Mouse (Mus musculus) right cerebral cortex, adult 18-20 months (tissue): Measurements from ENCODE around the gene Slc7a10.

Experiments
- DNase-seq: peaks from one replicate; pipeline ENCODE4 v3.0.0; 2022; ENCODE audit warnings: mixed read lengths

Gene Slc7a10

DNA sequence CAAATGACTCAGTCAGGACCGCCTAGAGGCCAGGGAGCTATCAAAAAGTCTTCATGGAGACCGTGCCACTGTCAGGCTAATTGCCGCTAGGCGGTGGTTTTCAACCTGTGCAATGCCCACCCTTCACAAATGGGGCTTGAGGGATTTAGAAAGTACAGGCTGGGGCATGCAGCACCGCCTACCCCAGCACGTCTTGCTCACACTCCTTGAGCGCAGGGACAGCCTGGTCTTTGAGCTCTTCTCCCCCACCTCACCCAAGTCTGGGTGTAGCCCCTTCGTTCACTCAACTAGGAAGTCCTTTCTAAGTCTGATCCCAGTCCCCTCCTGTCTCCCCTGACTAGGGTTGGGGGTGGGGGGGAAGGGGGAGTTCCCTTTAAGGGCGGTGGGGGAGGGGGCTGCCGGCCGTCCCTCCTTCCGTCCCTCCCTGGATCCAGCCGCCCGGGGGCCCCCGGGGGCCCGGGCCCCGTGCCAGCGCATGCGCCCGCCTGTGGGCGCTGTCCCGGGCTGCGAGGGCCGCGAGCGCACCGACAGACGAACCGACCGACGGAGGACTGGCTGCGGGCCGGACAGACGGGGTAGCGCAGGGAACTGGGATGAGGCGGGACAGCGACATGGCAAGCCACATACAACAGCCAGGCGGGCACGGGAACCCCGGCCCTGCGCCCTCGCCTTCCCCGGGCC lies at the start of gene Slc7a10:
Slc7a10 (plus strand) TSS at position 497 of the 681 bp plus-strand sequence.
- DNase-seq = no peak

DNA sequence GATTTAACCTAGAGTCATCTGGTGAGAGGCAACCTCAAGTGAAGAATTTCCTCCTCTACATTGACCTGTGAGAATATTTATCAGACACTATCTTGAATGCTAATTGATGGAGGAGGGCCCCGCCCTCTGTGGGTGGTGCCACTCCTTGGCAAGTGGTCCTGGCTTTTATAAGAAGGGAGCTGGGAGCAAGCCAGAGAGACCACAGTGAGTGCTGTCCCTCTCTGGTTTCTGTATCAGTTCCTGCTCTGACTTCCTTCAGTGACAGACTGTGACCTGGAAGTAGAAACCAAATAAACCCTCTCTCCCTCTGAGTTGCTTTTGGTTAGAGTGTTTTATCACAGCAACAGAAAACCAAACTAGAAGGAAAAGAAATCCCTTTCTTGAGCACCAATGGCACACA lies 48.7 kb upstream of the Slc7a10 start:
- no peak for DNase-seq

- DNase-seq = no peak
These were observed 47.7 kb upstream of the Slc7a10 start for GRCm38 (mm10) chr7:35138481-35138880.

- DNase-seq = no peak
These were observed 46.3 kb upstream of the Slc7a10 start for GRCm38 (mm10) chr7:35139880-35140279.

DNA sequence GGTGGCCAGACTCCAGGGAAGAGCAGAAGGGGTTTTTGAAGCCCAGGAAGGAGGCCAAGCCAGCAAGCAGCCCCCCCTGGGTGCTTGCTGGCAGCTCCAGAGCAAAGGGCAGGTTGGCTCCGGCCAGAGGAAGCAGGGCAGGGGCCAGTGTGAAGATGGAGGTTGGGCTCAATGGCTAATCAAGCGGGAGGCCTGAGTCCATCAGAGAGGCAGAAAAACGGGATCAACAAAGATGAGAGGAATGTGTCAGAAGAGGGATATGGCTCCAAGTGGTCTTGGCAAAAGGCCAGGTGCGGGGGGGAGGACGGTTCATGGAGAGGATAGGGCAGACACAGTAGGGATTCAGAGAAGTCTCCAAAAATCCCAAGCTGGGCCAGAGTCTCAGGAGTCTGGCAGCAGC lies 44.7 kb upstream of the Slc7a10 start:
- DNase-seq = no peak

GRCm38 (mm10) chr7:35142522-35142921 lies 43.7 kb upstream of the Slc7a10 start:
- no peak for DNase-seq

- DNase-seq = no peak
These were observed 42.1 kb upstream of the Slc7a10 start for GRCm38 (mm10) chr7:35143864-35144618.

- no peak for DNase-seq
These were observed 41.1 kb upstream of the Slc7a10 start for GRCm38 (mm10) chr7:35145068-35145467.

DNA sequence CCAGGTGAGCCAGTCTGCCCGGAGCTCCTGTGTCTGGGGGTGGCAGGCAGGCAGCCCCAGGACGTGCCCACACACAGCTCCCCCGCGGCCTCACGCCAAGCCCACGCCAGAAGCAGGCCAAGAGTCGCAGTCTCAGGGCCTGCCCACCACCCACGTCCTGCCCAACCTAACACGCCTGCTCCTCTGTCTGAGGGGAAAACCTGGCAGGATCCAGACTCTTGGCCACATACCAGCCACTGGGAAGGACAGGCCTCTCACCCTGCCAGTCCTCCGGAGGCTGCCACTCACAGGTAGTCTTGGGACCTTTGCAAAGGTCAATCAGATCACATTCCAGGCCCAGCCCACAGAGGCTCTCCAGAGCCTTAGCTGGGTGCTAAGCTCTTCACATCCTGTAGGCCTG lies 39.9 kb upstream of the Slc7a10 start:
- DNase-seq = no peak

GRCm38 (mm10) chr7:35149616-35150433 lies 36.4 kb upstream of the Slc7a10 start:
- DNase-seq = no peak

- DNase-seq = no peak
These were observed 35.3 kb upstream of the Slc7a10 start for GRCm38 (mm10) chr7:35150860-35151259.

GRCm38 (mm10) chr7:35154449-35154848 lies 31.7 kb upstream of the Slc7a10 start:
- DNase-seq = no peak

DNA sequence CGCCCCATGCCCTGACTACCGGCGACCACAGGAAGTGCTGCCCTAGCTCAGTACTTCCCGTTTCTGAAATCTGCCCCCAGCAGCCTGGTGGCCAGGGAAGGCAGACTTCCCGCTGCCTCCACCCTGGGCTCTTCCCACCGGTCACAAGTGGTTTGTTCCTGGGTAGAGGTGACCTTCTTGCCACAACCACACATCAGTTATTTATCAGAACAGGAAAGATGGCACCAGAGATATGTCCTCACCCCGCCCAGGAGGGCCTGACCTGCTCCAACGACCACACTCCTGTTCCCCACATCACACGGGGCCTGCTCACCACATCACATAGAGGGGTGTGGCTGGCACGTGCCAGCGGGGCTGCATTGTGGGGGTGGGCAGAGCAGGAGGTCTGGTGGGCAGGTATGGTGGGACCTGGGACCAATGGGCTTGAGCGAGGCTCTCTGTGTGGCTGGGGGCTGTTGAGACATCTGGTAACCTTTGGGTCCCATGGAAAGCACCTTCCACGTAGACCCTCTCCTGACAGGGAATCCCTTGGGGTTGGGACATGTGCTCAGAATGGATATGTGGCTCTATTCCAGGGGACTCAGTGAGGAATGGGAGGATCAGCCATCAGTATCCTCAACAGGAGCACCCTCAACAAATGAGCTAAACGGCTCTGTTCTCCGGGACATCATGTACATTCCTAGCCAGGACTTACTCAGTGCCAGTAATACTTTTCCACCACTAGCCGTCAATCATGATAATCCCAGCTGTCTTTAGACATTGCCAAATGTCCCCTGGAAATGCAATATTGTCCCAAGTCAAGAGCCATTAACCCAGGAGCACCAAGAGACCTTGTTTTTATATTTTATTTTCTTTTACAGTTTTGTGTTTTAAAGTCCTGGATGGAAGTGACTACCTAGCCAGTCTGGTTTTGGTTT lies 29.4 kb upstream of the Slc7a10 start:
- no peak for DNase-seq

DNA sequence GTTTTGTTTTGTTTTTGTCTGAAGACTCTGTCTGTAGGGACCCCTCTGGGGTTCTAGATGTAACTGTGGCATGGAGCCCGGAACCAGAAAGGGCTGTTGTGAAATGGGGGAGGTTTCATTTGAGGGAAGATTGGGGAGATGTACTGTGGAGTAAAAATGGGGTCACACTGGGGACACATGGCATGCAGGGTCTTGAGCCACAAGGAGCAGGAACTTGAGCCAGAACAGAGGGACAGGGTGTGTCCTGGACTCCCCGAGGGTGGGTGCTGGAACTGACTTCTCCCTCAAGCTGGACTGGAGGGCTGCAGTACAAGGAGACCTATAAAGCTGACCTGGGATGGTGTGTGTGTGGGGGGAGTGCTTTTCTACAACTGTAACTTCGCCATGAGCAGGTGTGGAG lies 28.7 kb upstream of the Slc7a10 start:
- DNase-seq = no peak

DNA sequence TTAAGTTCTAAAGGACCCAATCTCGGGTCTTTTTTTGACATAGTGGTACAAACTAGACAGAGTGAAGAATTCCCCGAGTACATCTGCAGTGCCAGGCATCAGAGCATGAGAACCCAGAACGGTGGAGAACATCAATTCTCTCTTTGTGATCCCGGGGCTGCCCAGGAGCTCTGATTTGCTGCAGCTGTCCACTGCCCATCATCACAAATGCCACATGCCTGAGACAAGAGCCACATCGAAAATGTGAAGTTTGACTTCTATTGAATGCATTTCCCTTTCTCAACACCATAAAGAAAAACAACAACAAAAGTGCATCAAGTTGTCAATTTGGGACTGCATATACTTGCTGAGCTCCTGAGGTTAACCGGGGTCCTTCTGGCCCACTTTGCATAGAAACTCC lies 23.7 kb upstream of the Slc7a10 start:
- no peak for DNase-seq

DNA sequence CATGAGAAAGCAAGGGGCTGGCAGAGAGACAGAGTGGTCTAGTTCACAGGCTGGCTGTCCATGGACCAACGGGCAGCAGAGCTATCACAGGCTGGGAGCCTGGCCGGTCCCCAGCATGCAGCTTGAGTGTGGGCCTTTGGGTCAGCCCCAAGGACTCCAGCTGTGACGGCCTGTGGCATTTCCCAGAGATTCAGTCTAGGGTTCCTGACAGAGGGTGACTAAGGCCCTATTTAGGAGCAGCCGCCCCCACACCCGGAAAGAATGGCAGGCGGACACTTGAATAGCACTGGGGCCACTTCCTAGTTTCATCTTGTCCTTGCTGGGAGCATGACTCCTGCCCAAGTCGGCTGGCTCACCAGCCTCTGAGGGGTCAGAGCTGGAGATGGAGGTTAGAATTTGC lies 22.6 kb upstream of the Slc7a10 start:
- DNase-seq = no peak

DNA sequence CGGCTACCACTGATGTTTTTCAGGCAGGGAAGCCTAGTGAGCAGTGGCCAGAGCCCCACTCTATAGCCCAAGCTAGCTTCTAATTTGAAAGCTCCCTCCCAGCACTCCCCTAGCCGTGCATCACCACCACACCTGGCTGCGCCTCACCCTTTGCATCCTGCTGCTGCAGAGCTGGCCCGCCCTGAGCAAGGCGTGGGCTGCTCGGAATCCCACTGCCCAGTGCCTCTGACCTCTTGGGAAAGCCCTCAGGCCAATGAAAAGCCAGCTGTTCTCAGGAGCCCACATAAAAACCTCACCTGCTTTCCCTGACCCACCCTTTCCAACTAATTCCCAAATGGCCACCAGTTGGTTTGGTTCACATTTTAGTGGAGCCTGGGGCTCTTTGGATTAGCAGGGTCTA lies 22.1 kb upstream of the Slc7a10 start:
- DNase-seq = no peak

GRCm38 (mm10) chr7:35166988-35167387 lies 19.2 kb upstream of the Slc7a10 start:
- no peak for DNase-seq

DNA sequence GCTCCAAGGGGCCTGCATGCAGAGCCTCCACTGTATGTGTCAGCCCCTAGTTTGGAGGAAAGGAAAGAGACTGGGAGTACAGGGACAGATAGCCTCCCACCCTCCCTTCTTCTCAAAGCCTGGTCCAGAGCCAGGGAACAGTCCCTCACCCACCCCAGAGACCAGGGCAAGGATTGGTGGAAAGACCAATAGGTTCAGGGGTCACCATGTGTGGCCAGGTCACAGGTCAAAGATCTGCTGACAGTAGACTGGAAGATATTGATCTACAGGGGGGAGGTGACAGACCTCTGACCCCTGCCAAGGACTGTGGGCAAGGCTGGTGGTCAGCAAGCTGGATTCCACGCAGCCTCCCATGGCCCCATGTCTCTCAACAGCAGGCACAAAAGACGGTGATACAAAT lies 18.3 kb upstream of the Slc7a10 start:
- DNase-seq = no peak

DNA sequence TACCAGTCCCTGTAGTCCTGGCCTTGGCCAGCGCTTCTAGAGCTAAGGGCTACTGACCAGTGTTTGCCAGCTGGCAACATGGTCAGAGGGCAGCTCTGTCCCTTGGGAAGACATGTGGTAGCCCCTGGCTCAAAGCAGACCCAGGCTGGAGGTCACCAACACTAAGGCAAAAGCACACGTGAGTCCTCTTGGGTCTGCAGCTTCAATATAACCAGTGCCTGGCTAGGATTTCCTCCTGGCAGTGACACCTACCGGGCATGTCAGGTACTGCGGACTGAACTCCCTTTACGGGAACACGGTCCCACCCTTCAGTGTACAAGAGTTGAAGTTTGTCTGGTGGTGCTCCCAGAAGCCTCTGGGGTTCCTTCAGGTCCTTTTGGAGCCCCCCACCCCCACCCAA lies 16.8 kb upstream of the Slc7a10 start:
- DNase-seq = peak; percentile 85

DNA sequence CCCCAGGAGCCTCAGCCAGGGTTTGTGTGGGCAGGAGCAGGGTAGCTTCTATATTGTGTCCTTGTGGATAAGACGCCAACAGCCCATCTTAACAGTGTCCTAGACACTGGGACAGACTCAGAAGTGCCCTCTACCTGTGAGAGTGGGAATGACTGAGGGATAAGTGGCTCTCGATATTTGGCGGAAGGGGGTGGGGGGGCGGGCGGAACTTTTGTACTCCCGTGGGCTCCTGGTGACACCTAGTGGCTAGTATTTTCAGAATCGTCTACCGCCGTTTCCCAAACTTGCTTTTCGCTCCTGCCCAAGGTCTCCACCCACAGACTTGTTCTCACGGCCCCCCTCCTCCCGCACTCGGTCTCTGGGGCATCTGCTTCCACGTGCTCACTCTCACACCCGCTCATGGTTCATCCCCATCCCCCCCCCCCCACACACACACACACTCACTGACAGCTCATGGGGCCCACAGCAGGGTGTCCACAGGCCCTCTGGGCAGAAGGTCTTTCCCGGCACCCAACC lies 14.3 kb upstream of the Slc7a10 start:
- DNase-seq = peak; percentile 66

- DNase-seq = no peak
These were observed 13.7 kb upstream of the Slc7a10 start for GRCm38 (mm10) chr7:35172519-35172918.
